Mouse (Mus musculus) 416B (cell line): ENCODE data around the gene Sart1.

Experiments used
- DNase-seq: peaks from one replicate; pipeline ENCODE4 v3.0.0; 2011; ENCODE audit warnings: low read depth

Sart1 gene

GRCm38 (mm10) chr19:5388588-5389242 lies at the start of gene Sart1:
TSS of gene Sart1 (minus strand) at chr19:5388703.
- peak; percentile 97 for DNase-seq

- DNase-seq, result no peak
Measured at GRCm38 (mm10) chr19:5433951-5434350, 45.4 kb upstream of the Sart1 start.

- DNase-seq, result peak; percentile 91
Measured at GRCm38 (mm10) chr19:5432992-5433852, 44.7 kb upstream of the Sart1 start.

- DNase-seq, result no peak
Measured at GRCm38 (mm10) chr19:5431911-5432464, 43.5 kb upstream of the Sart1 start.

GRCm38 (mm10) chr19:5430408-5430807 lies 41.9 kb upstream of the Sart1 start:
- DNase-seq, result no peak

GRCm38 (mm10) chr19:5429806-5430205 lies 41.3 kb upstream of the Sart1 start:
- no peak for DNase-seq

- DNase-seq, result no peak
Measured at GRCm38 (mm10) chr19:5429219-5429618, 40.7 kb upstream of the Sart1 start.

- peak; percentile 75 for DNase-seq
Measured at GRCm38 (mm10) chr19:5428083-5428482, 39.6 kb upstream of the Sart1 start.

GRCm38 (mm10) chr19:5426640-5427290 lies 38.3 kb upstream of the Sart1 start:
- no peak for DNase-seq

- DNase-seq, result no peak
Measured at GRCm38 (mm10) chr19:5425906-5426565, 37.5 kb upstream of the Sart1 start.

- peak; percentile 98 for DNase-seq
Measured at GRCm38 (mm10) chr19:5424782-5425741, 36.6 kb upstream of the Sart1 start, which contains the start of the genes Drap1 and AI837181. TSS of gene Drap1 (minus strand) at chr19:5424979. TSS of gene AI837181 (plus strand) at chr19:5425144.

GRCm38 (mm10) chr19:5424092-5424781 lies 35.7 kb upstream of the Sart1 start:
- DNase-seq, result peak; percentile 71

- DNase-seq, result no peak
Measured at GRCm38 (mm10) chr19:5423561-5423960, 35.1 kb upstream of the Sart1 start.

- no peak for DNase-seq
Measured at GRCm38 (mm10) chr19:5422895-5423443, 34.5 kb upstream of the Sart1 start.

- no peak for DNase-seq
Measured at GRCm38 (mm10) chr19:5422267-5422666, 33.8 kb upstream of the Sart1 start.

- no peak for DNase-seq
Measured at GRCm38 (mm10) chr19:5421784-5422183, 33.3 kb upstream of the Sart1 start.

- DNase-seq, result no peak
Measured at GRCm38 (mm10) chr19:5420579-5420978, 32.1 kb upstream of the Sart1 start.

- no peak for DNase-seq
Measured at GRCm38 (mm10) chr19:5419630-5420029, 31.1 kb upstream of the Sart1 start.

- no peak for DNase-seq
Measured at GRCm38 (mm10) chr19:5418750-5419466, 30.4 kb upstream of the Sart1 start.
